Mouse (Mus musculus) hindbrain, embryonic 15.5 days (tissue): ENCODE measurements around the gene Slc25a5. TPM values are rescaled to one million over a fixed set of nuclear protein-coding genes. Genes with fewer than 3 reads are reported as not detected.

ENCODE experiments used
- ATAC-seq: fragments of 200-750 bp; cut with Nextera tagmentation; 2 replicates; pipeline ENCODE4 v1.8.0; 2017; ENCODE audit warnings: low read depth, moderate number of reproducible peaks, moderate TSS enrichment; ENCODE audit not compliant: low FRiP score
- H3K27ac ChIP-seq: fragments of 300-500 bp; sonication (generic); replicated peaks from 2 replicates; pipeline ENCODE4 v1.5.1; 2015; ENCODE audit warnings: mild to moderate bottlenecking, inconsistent platforms
- H3K27me3 ChIP-seq: fragments of 300-500 bp; sonication (generic); 2 replicates; pipeline ENCODE4 v1.6.1; 2015; ENCODE audit warnings: control low read depth, inconsistent platforms
- H3K36me3 ChIP-seq: fragments of 300-500 bp; sonication (generic); 2 replicates; pipeline ENCODE4 v1.6.1; 2015; ENCODE audit warnings: control low read depth, inconsistent platforms
- H3K4me1 ChIP-seq: fragments of 300-500 bp; sonication (generic); replicated peaks from 2 replicates; pipeline ENCODE4 v1.6.1; 2015; ENCODE audit warnings: control low read depth, inconsistent platforms
- H3K4me2 ChIP-seq: fragments of 300-500 bp; sonication (generic); 2 replicates; pipeline ENCODE4 v1.6.1; 2015; ENCODE audit warnings: moderate library complexity, mild to moderate bottlenecking, inconsistent platforms
- H3K4me3 ChIP-seq: fragments of 300-500 bp; sonication (generic); 2 replicates; pipeline ENCODE4 v1.5.1; 2015; ENCODE audit warnings: mild to moderate bottlenecking, inconsistent platforms
- H3K9ac ChIP-seq: fragments of 300-500 bp; sonication (generic); 2 replicates; pipeline ENCODE4 v1.6.1; 2015; ENCODE audit warnings: inconsistent platforms
- H3K9me3 ChIP-seq: fragments of 300-500 bp; sonication (generic); 2 replicates; pipeline ENCODE4 v1.6.1; 2016; ENCODE audit warnings: control low read depth, inconsistent platforms
- WGBS: fragments of 180-500 bp; shearing (Covaris S2); methylation state at CpG from one replicate; pipeline ENCODE4 v1.1.7; 2015; 5-methylcytosine and 5-hydroxymethylcytosine counted together
- polyA plus RNA-seq: library from polyadenylated mRNA; unstranded; fragments of >200 nt; fragmentation: Nextera tagmentation; extraction: Ambion mirVana; gene quantifications from 2 replicates; pipeline ENCODE4 v1.2.1, GENCODE M21; 2015

Gene Slc25a5
- polyA plus RNA-seq, 1 experiment from 2014 or later, result 506 TPM

DNA sequence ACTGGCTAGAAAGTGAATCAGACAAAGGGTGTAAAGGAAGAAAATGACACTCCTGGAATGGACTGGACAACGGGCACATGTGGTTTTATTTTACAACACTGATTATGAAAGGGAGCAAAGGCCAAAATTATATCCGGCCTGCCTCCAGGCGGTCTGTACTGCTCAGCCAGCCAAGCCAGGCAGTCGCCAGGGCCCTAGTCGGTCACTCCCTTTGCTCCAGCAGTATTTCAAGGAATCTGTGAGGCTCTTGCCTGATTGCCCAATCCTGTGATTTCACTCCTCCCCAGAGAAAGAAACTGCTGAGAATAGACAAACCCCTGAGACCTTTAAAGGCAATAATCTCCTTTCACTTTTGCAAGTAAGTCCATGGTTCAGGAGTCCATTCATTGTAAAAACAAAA is 8.7 kb downstream of the Slc25a5 start:
- ATAC-seq, result no peak
- no peak overlapping the region for H3K4me2 ChIP-seq
- H3K27ac ChIP-seq, result no peak overlapping the region
- H3K4me3 ChIP-seq, result no peak overlapping the region
- H3K9ac ChIP-seq, result no peak overlapping the region
- no peaks in the 10 kb centered on the region for H3K9me3 ChIP-seq
- no peaks in the 10 kb centered on the region for H3K27me3 ChIP-seq
- no peaks in the 10 kb centered on the region for H3K36me3 ChIP-seq
- 69% methylated on average over 5 of the region's 5 CpGs for WGBS
- peaks cover 6% of the 10 kb centered on the region for H3K4me1 ChIP-seq

DNA sequence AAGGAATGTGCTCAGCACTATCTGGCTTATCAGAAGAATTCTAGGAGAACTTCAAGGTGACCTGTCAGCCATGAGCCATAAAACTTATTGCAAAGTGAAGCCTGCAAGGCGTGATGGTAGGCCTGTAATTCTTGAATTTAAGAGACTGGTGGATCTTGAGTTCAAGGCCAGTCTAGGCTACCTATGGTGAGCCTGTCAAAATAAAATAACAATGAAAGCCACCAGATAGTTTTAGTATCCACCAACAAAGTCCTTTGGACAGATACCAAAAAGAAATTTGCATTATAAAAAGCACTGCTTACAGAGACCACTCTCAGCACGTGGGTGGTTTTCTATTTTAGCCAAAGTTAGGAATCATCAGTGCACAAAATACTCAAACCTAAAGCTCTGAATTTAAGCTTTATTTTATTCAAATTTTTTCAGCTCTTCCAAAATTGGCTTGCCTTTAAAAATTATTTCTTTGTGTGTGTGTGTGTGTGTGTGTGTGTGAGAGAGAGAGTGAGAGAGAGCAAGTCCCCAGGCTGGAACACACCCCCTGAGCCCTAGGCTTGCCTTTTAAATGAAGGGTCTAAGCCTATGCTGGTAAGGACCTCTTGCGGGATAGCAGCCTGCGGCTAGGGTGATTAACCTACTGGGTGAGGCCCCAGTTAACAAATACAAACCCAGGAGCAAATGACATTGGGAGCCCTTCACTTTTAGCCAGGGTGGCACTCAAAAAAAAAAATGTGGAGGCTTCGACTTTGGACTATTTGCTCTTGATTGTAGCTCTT is 10.2 kb downstream of the Slc25a5 start:
- Histone ChIP-seq H3K9ac (no peak overlapping the region), H3K36me3 (no peaks in the 10 kb centered on the region), H3K4me2 (no peak overlapping the region), H3K9me3 (no peaks in the 10 kb centered on the region), H3K27me3 (no peaks in the 10 kb centered on the region), H3K4me1 (peaks cover 6% of the 10 kb centered on the region), H3K27ac (no peak overlapping the region), H3K4me3 (no peak overlapping the region)
- WGBS, result 53% methylated on average over 5 of the region's 5 CpGs
- ATAC-seq, result no peak

DNA sequence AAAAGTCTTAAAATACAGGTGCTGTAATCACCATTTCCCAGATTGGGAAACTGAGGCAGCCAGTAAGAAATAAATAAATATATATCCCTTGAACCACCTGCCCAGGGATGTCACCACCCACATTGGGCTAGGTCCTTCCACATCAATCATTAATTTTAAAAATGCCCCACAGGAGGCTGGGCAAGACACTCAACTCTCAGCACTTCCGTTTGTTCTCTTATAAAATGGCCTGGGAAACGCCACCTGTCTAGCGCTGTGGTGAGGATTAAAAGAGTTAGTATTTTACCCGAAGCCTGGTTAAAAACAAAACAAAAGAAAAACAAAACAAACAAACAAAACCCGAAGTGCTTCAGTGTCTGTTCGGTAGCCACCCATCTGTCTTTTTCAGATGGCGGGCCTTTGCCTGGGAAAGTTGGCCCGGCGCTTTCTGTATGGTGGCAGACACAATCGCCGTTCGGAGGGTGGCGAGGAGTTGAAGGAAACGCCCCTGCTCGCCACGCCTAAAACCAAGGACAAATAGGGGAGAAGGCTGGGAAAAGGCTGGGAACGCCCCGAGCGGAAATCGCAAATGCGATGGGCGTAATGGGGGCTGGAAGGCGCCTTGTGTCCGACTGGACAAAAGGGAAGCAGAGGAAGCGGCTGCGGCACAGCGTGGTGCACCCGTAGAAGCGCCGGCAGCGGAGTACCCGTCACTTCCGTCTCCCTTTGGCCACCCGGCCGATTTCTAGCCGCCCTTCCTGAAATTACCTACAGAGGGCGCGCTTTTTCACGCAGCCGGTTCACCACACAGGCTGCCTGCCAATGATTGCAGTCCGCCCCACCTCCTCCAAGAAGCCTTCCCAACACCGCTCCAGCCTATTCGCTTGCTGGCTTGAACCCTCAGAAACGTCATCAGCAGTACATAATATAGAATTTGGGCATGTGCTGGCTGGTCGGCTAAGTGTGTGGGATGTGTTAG is 12.2 kb downstream of the Slc25a5 start:
- peak overlapping the region; percentile 37 for H3K4me3 ChIP-seq
- H3K4me1 ChIP-seq, result peaks cover 6% of the 10 kb centered on the region
- peak; percentile 92 for ATAC-seq
- peak overlapping the region; percentile 40 for H3K9ac ChIP-seq
- H3K9me3 ChIP-seq, result no peaks in the 10 kb centered on the region
- peak overlapping the region; percentile 54 for H3K4me2 ChIP-seq
- H3K27me3 ChIP-seq, result no peaks in the 10 kb centered on the region
- H3K27ac ChIP-seq, result peak overlapping the region; percentile 83
- H3K36me3 ChIP-seq, result no peaks in the 10 kb centered on the region
- WGBS, result 13% methylated on average over 44 of the region's 45 CpGs

DNA sequence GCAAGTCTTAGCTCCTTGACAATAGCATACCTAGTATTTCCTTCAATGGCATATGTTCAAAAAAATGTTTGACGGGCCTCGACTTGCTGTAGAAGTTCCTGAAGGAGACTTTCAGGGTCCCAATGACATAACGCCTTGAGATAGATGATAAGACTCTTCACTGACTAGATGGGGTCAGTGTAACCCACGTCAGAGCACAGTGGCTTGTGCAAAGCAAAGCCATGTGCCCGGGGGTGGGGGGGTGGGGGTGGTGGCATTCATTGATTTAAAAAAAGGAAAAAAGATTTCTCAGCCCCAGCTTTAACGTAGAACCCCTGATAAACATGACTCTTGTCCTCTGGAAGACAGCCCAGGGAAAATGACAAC is 12.8 kb downstream of the Slc25a5 start:
- Histone ChIP-seq H3K4me1 (peaks cover 6% of the 10 kb centered on the region), H3K9me3 (no peaks in the 10 kb centered on the region), H3K27ac (peak overlapping the region; percentile 83), H3K4me3 (peak overlapping the region; percentile 37), H3K4me2 (peak overlapping the region; percentile 54), H3K9ac (no peak overlapping the region), H3K36me3 (no peaks in the 10 kb centered on the region), H3K27me3 (no peaks in the 10 kb centered on the region)
- ATAC-seq, result peak; percentile 35
- WGBS, result 72% methylated on average over 6 of the region's 6 CpGs

DNA sequence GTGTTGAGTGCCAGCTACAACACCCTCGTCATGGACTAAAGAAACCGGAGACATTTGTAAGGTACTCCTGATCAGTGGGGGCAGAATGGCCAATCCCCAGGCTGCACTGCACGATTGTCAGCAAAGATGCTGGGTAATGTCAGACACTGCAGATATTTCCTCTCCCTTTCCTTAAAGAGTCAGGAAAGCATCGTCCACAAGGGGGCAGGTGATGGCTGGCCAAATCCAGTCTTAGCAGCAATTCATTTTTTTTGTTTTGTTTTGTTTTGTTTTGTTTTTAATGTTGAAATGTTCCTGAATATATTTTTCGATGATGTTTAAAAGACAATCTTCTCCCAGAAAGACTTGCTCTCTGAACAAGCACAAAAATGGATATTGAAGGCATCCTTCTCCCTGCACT is 15.9 kb downstream of the Slc25a5 start:
- no peak overlapping the region for H3K4me3 ChIP-seq
- H3K4me2 ChIP-seq, result no peak overlapping the region
- H3K36me3 ChIP-seq, result no peaks in the 10 kb centered on the region
- no peaks in the 10 kb centered on the region for H3K27me3 ChIP-seq
- peaks cover 6% of the 10 kb centered on the region for H3K4me1 ChIP-seq
- H3K9ac ChIP-seq, result no peak overlapping the region
- no peak overlapping the region for H3K27ac ChIP-seq
- no peaks in the 10 kb centered on the region for H3K9me3 ChIP-seq
- ATAC-seq, result no peak
- 46% methylated on average over 5 of the region's 5 CpGs for WGBS

DNA sequence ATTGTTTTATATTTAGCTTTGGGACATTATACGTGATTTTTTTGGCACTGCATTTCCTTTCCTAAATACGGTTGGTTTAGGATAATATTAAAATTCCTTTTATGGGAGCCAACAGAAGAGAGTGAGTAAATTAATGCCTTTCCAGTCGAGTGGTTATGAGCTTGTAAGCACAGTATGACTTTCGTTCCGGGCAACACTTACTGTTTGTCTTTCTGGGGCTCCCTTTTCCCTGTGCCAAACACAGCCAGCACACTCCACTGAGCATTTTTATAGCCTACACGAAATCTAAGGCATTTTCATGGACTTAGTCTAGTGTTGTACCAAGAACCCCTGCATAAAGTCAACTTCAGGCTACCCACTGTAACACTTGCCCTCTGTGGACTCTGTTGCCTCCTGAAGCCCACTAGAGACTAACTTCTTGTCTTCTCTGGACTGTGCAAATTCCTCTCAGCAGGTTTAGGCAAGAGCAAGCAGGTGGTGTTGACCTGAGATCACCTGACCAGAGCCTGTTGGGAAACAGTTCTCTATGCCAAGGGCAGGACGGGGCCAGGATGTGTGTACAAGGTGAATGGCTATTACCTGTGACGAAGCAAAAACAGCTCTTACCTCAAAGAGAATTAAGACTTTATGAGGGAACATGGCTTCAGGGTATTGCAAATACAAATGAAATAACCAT is 18.8 kb downstream of the Slc25a5 start:
- Histone ChIP-seq H3K27me3 (no peaks in the 10 kb centered on the region), H3K4me1 (peaks cover 8% of the 10 kb centered on the region; the same call in 1 of the 2 replicates), H3K9me3 (no peaks in the 10 kb centered on the region), H3K36me3 (no peaks in the 10 kb centered on the region), H3K9ac (no peak overlapping the region), H3K4me3 (no peak overlapping the region), H3K4me2 (no peak overlapping the region), H3K27ac (no peak overlapping the region)
- 65% methylated on average over 8 of the region's 8 CpGs for WGBS
- ATAC-seq, result no peak

DNA sequence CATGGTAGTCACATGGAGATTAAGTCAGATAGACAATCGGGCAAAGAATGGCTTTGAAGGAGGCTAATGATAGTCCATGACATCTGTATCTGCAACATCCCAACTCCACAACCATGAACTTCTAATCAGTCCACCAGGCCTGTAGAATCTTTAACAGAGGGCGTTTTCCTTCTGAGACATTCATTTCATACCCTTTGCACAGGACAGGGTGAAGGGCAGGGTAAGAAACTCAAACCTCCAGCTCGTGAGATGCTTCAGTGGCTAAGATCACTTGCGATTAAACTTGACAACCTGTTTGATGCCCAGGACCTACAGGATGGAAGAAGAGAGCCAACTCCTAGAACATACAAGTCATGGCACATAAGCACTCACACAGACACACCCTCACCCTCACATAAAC is 19.6 kb downstream of the Slc25a5 start:
- no peak for ATAC-seq
- Histone ChIP-seq H3K27me3 (no peaks in the 10 kb centered on the region), H3K36me3 (no peaks in the 10 kb centered on the region), H3K4me1 (peaks cover 8% of the 10 kb centered on the region; the same call in 1 of the 2 replicates), H3K27ac (no peak overlapping the region), H3K9me3 (no peaks in the 10 kb centered on the region), H3K9ac (no peak overlapping the region), H3K4me3 (no peak overlapping the region), H3K4me2 (no peak overlapping the region)
- WGBS, result 86% methylated on average over 4 of the region's 4 CpGs

DNA sequence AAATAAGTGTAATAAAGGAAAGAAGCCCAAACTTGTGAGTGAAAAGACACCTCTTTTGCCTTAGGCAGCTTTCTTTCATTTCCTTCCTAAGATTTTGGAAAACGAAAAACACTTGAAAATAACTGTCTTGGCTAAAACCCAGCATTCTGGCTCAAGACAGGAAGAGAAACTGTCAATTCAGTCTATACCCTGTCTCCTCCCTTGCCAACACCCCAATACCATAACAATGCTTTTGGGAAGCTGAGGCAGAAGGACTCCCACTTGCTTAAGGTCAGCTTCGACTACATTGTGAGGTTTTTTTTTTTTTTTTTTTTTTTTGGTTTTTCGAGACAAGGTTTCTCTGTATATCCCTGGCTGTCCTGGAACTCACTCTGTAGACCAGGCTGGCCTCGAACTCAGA is 20.0 kb downstream of the Slc25a5 start:
- H3K4me3 ChIP-seq, result no peak overlapping the region
- ATAC-seq, result no peak
- H3K4me2 ChIP-seq, result no peak overlapping the region
- H3K4me1 ChIP-seq, result peaks cover 8% of the 10 kb centered on the region; the same call in 1 of the 2 replicates
- H3K36me3 ChIP-seq, result no peaks in the 10 kb centered on the region
- H3K9ac ChIP-seq, result no peak overlapping the region
- no peak overlapping the region for H3K27ac ChIP-seq
- no peaks in the 10 kb centered on the region for H3K27me3 ChIP-seq
- H3K9me3 ChIP-seq, result no peaks in the 10 kb centered on the region
- 82% methylated on average over 3 of the region's 4 CpGs for WGBS

DNA sequence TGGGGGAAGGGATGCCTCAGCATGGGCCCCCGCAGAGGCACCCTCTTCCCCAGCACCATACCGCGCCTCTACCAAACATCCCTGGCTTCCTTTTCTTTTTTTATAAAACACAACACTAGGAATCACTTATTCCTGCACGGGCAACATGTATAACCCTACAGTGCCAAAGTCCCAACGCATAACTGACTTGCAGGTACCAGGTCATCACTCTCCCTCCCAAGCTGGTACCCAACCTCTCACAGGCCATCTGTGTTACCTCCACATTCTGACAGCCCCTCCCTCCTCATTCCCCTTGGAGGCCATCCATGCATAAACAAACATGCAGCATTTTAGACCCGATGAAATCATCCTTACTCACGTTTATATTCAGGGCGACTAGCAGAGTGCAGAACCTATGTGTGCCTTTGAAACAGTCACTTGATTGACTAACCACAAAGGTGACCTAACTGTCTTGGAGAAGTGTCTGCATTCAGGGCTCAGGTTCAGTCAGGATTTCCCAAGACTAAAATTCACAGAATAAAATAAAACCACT is 21.0 kb downstream of the Slc25a5 start:
- H3K4me3 ChIP-seq, result peak overlapping the region; percentile 16; the same call in 1 of the 2 replicates
- 0 out of 2 replicates have a peak overlapping the region, but pooled peaks have one; percentile 79 for H3K27ac ChIP-seq
- H3K27me3 ChIP-seq, result no peaks in the 10 kb centered on the region
- H3K9ac ChIP-seq, result no peak overlapping the region
- 27% methylated on average over 8 of the region's 8 CpGs for WGBS
- no peaks in the 10 kb centered on the region for H3K36me3 ChIP-seq
- H3K4me2 ChIP-seq, result peak overlapping the region; percentile 46
- H3K4me1 ChIP-seq, result peaks cover 8% of the 10 kb centered on the region; the same call in 1 of the 2 replicates
- 0 out of 2 replicates have a peak, but pooled peaks have one; percentile 23 for ATAC-seq
- no peaks in the 10 kb centered on the region for H3K9me3 ChIP-seq

DNA sequence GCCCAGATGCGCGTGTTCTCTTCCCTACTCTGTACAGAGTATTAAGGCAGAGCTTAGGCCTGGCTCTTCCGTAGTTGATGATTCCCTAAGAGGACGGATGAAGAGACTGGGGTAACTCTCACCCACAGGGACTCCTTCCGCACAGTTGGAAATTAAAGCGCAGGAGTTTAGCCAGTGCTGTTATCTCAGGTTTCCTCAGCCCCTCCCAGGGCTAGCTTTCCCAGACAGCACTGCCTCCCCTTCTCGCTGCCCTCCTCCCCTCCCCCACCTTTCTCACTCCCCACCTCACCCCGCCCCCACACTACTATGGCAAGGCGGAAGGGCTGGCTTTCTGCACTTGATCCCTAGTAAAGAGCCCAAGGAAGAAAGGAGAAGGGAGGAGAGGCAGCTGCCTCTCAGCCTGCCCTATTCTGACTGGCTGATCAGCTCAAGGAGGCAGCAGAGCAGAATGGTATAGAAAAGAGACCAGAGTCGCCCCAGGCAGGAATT is 21.5 kb downstream of the Slc25a5 start:
- peak overlapping the region; percentile 79 for H3K27ac ChIP-seq
- H3K9ac ChIP-seq, result 0 out of 2 replicates have a peak overlapping the region, but pooled peaks have one; percentile 19
- H3K4me2 ChIP-seq, result peak overlapping the region; percentile 46
- H3K9me3 ChIP-seq, result no peaks in the 10 kb centered on the region
- ATAC-seq, result peak; percentile 79
- 13% methylated on average over 10 of the region's 10 CpGs for WGBS
- H3K36me3 ChIP-seq, result no peaks in the 10 kb centered on the region
- peak overlapping the region; percentile 16 for H3K4me3 ChIP-seq
- H3K4me1 ChIP-seq, result peaks cover 8% of the 10 kb centered on the region; the same call in 1 of the 2 replicates
- no peaks in the 10 kb centered on the region for H3K27me3 ChIP-seq

DNA sequence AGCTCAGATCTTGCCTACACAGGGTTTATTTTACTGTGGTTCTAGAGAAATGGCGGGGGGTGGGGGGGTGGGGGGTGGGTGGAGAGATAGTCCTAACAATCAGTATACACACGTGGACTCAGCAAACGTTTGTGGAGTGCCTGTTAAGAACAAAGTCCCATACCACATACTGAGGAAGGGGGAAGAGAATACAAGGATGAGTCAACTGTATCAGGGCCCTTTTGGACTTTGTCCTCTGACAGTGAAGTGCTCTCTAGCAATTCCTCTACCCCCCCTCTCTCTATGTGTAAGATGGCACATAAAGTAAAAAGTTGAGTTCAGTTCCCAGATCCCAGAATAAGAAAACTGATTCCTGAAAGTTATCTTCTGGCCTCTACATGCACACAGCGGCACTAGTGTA is 24.1 kb downstream of the Slc25a5 start:
- Histone ChIP-seq H3K4me1 (peaks cover 8% of the 10 kb centered on the region; the same call in 1 of the 2 replicates), H3K27me3 (no peaks in the 10 kb centered on the region), H3K9ac (no peak overlapping the region), H3K4me2 (no peak overlapping the region), H3K9me3 (no peaks in the 10 kb centered on the region), H3K27ac (no peak overlapping the region), H3K36me3 (no peaks in the 10 kb centered on the region), H3K4me3 (no peak overlapping the region)
- ATAC-seq, result no peak
- WGBS, result 63% methylated on average over 3 of the region's 4 CpGs
